Mouse (Mus musculus): ENCODE measurements at regions not wholly inside any gene's neighbourhood (a gene's known extent, or its start where the extent isn't known, plus 50 kb on each side); places are given as distances from the start of the nearest gene placed in this dataset.

- DNase-seq = no peak
Measured at GRCm38 (mm10) chr15:27137580-27137979, 242.2 kb upstream of the Fbxl7 start.

DNA sequence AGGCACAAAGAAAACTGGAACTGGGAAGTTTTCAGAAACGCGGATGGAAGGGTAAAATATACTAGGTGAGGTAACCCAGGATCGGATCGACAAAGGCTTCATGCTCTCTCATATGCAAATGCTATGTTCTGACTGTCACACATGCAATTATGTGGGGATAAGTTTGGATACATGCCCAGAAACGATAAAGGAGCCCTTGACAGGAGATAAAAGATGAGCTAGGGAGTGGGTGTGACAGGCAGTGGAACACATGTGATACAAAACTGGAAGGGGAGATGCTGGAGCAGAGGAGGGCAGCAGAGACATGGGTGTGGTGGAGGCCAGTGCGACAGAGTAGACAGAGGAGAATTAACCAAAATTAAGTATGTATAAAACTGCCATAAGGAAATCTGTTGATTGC is 250.5 kb upstream of the Fbxl7 start:
- no peak for DNase-seq

DNA sequence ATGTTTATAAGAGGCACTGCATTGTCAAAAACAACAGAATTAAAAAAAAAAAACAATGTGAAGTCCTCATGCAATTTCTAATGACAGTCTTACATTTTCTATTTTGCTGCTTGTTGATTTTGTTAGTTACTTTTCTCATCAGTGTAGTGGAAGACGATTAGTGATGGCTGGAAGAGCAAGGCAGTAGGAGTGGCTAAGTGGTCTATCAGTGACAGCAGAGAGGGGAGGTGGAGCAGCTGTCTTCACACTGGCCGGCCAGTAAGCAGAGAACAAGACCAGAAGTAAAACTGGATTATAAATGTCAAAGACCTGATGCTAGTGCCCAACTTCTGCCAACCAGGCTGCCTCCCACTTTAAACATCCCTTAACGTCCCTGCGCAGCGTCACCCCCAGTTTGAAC is 265.6 kb upstream of the Fbxl7 start:
- no peak for DNase-seq

GRCm38 (mm10) chr15:27167484-27167883 is 272.1 kb upstream of the Fbxl7 start:
- DNase-seq = no peak

- DNase-seq = no peak
Measured at GRCm38 (mm10) chr15:27169846-27170245, 274.5 kb upstream of the Fbxl7 start.

DNA sequence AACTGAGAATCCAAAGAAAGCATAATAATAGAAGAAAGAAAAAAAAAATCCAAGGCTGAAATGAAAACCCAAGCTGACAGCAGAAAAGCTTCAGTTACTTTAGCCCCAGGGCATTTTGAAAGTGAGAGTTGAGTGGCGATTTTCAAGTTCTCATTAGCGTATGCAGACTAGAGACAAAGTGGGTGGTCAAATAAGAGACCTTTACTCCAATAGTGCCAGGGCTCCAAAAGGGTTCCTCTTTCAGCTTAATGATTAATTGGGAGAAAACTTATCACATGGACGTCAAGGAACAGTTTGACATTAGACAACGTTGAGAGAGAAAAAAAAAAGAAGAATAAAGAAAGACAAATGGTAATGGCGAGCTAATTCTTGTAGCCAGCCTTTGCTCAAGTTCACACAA is 278.1 kb upstream of the Fbxl7 start:
- no peak for DNase-seq

- DNase-seq = no peak
Measured at GRCm38 (mm10) chr15:27178084-27178935, 282.9 kb upstream of the Fbxl7 start.

DNA sequence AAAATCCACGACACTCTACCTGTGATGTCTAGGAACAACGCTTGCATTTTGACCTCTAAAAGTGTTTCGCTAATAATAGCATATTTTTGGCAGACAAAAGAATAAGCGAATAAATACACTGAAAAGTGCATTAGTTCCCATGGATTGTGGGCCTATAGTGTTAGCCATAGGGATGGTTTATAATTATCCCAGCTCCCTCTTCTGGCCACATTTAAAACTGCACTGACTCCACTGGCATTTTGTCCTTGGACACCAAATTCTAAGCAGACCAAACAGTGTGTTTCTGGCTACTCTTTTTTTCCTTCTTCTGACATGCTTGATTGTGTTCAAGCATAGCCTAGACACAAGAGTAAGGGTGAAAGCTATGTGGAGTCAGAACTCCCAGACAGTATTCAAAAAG is 276.8 kb upstream of the Ank start:
- peak; percentile 9 to 12 for DNase-seq

GRCm38 (mm10) chr15:27201513-27201912 is 265.0 kb upstream of the Ank start:
- no peak for DNase-seq

DNA sequence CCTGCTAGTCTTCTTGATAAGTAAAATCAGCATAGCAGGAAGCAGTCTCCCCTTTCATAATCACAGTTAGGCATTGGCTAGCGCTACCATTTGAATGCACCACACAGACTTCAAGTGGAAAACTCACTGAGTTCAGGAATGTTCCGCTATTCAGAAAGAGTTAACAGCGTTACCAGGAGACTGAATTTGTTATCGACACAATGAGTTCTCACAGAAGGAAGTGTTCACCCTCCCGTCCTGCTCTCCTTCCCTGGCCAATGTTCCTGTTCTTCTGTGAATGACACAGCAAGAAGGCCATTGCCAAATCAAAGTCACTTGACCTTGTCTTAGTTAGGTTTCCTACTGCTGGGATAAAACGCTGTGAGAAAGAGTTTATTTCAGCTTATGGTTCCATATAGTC is 261.6 kb upstream of the Ank start:
- no peak for DNase-seq

GRCm38 (mm10) chr15:27207446-27207845 is 259.0 kb upstream of the Ank start:
- DNase-seq = no peak

DNA sequence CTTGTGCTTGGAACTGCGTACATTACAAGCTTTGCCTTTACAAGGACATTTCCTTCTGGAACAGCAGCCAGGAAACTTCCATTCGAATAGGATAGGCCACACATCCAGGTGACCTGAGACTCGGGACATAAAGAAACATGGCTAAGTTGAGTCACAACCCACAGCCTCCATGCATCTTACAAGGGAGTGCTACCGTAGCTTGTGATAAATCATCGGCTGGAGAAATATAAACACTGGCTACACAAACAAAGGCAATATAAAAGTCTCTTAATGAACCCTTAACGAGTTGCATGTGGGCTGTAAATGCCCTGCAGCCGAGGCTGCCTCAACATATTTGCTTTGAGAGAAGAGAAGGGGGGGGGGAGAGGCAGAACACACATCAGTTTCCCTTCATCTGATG is 250.1 kb upstream of the Ank start:
- no peak for DNase-seq

- no peak for DNase-seq
Measured at GRCm38 (mm10) chr15:27219126-27219738, 247.2 kb upstream of the Ank start.

- DNase-seq = no peak
Measured at GRCm38 (mm10) chr15:27223610-27224511, 242.6 kb upstream of the Ank start.

- DNase-seq = no peak
Measured at GRCm38 (mm10) chr15:27224512-27224850, 242.0 kb upstream of the Ank start.

DNA sequence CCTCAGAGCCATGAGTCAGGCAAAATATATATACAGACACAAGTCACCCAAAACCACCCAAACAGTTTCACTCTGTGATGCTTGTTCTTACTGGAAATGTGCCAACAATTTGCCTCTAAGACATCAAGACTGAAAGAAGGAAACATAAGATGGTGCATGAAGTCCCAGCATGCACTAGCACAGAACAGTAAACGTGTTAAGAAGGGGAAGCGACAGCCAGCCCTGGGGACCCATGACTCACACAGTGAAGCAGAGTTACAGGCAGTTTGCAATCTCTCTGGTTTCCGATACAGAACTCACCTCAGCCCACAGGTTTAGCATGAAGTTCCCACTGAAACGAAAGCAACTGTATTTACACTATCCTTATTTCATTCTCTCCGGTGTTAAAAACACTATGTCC is 233.7 kb upstream of the Ank start:
- DNase-seq = no peak

DNA sequence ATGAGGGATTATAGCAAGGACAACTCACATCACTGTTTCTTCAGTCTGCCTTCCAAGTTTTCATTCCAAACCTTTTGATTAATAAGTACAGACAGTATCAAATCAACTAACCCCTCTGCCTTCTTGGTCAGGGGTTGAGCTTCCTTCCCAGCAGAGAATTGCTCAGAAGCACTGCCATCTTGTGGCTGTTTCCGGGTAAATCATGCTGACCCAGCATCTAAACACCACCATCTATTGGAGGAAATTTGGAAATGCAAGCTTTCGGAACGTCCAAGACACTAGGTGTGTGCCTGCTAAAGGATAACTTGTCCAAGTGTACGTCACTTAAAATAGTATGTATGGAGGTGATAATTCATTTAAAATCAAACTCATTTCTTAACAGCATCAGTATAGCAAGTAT is 231.7 kb upstream of the Ank start:
- DNase-seq = peak in 1 of 2 experiments; percentile 13

GRCm38 (mm10) chr15:27238301-27238700 is 228.2 kb upstream of the Ank start:
- no peak for DNase-seq

- DNase-seq = peak; percentile 34 to 53
Measured at GRCm38 (mm10) chr15:27246302-27246701, 220.2 kb upstream of the Ank start.

DNA sequence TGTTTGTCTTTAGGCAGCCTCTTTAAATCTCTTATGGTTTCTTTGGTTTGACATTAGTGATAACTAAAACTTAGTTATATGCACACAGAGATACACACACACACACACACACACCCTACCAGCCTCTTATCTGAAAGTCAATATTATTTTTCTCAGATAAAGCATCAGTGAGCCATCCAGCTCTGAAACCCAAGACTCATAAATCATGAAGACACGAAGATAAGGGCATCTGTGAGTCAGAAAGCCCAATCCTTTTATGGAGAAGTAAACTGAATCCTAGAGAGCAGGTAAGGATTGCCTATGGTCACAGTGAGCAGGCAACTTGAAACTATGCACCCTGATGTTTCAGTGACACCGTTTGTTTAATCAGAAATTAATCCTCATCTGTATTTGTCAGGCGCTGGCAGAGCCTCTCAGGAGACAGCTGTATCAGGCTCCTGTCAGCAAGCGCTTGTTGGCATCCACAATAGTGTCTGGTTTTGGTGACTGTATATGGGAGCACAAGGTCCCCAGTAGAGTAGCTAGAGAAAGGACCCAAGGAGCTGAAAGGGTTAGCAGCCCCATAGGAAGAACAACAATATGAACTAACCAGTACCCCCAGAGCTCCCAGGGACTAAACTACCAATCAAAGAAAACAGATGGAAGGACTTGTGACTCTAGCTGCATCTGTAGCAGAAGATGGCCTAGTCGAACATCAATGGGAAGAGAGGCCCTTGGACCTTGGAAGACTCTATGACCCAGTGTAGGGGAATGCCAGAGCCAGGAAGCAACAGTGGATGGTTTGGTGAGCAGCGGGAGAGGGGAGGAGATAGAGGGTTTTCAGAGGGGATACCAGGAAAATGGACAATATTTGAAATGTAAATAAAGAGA is 207.3 kb upstream of the Ank start:
- no peak for DNase-seq

GRCm38 (mm10) chr15:27259854-27260191 is 206.7 kb upstream of the Ank start:
- no peak for DNase-seq

DNA sequence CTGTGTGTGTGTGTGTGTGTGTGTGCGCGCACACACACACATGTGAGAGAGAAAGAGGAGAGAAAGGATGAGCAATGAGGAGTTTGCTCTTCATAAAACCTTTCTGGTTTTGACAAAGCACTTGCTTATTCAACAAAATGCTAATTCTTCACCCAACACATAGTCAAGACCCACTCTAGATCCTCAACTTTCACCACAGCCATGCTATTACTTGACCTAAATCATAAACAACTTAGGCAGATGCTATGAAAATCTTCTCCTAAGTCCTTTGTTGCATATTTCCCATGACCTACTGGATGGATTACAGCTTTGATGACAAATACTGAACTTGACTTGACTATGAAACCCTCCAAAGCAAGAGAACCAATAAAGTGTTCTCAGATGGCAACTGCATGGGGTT is 196.3 kb upstream of the Ank start:
- no peak for DNase-seq

- DNase-seq = no peak
Measured at GRCm38 (mm10) chr15:27282279-27282678, 184.2 kb upstream of the Ank start.

Data from lung, adult 18-20 months (tissue).